Comparison of ENCODE assay signal across 7 mouse cellular contexts in the genomic region with DNA sequence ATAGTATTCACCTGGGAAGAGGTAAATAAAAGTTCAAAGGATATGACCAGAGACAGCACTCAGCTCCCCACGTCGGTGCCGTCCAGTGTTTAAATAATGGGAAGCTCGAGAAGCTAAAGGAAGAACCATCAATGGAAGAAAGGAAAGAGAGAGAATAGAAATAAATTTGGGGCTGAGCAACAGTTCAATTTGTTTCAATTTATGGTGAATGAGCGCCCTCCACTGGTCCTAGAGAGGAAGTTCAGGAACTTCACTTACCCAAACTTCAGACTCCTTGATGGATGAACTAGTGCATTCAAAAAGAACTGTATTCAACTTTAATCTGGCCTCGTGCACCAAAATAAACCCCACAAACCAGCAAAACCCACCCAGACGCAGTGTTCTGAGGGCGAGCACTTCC.
DNase-seq lines count a peak whose midpoint lies in the region; ATAC-seq lines count a peak whose summit lies in the region.

No protein-coding gene starts in this region.

- 0 out of 2 replicates have a peak, but pooled peaks have one; percentile 45 for ATAC-seq in granulocyte monocyte progenitor cell, adult 5-6 weeks (replicated peaks; ENCODE audit: poor library complexity, severe bottlenecking)
- no peak for ATAC-seq in activated CD4-positive, CD25-positive, alpha-beta regulatory T cell, adult 4 months

- DNase-seq in kidney, adult 18-20 months: peak; percentile 5
- no peak for DNase-seq in kidney, adult 11 months
- DNase-seq in ES-CJ7 (ENCODE audit: low read depth, low spot score): peak; percentile 15
- peak; percentile 17 for DNase-seq in MN1 (ENCODE audit: low spot score)
- peak; percentile 31 for DNase-seq in neural tube, embryonic 10.5 days (ENCODE audit: extremely low spot score, low spot score)
